Comparison of ENCODE assay signal across 8 mouse cellular contexts in the genomic region with DNA sequence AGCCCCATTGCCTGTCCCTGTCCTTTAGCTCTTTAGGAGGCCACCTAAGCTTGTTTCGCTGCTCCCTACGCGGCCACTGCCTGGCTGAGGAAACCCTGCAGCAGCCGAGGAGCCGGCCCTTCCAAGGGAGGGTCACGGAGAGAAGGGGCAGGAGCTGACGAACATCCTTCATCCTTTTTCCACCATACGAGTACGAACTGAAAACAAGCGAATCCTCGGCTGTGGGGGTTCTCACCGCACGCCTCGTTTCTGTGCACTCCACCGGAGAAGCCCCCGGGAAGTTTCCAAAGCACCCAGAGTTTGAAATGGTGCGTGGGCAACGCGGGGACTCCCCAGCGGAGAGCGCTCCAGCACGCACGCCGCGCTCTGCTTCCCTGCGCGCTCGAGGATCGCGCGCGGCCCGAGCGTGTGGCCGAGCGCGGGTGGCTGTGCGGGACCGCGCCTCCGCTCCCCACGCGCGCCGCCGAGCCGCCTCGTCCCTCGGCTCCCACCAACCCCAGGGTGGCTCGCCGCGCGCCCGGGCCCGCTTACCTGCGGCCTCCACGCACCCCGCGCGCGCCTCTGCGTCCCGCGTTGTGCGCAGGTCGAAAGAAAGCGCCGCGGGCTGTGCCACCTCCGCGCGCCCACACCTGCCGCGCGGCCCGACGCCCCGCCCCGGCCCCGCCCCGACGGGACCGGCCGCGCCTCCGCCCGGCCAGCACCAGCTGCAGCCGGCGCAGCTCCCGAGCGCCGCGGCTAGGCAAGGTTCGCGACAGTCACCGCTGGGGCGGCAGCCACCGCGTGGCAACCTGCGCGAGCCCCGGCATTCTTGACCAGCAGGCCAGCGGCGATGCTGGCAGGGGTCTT. TPM values are rescaled to one million over a fixed set of nuclear protein-coding genes. Genes with fewer than 3 reads are reported as not detected.
DNase-seq lines count a peak whose midpoint lies in the region; ATAC-seq and TF ChIP-seq lines count a peak whose summit lies in the region.

No protein-coding gene starts in this region.

- ATAC-seq in heart, embryonic 12.5 days (ENCODE audit: insufficient number of reproducible peaks, low FRiP score), result peak; percentile 92
- ATAC-seq in kidney, embryonic 16.5 days (ENCODE audit: low FRiP score, low TSS enrichment), result peak; percentile 97
- ATAC-seq in stomach, postnatal 0 days (ENCODE audit: low FRiP score, low TSS enrichment), result peak; percentile 98

- no peak for TF ChIP-seq POLR2A in liver, adult 2 months (IDR thresholded peaks at IDR 0.05; ENCODE audit: extremely low read depth, insufficient read depth, low read length)
- peak; percentile 82 for TF ChIP-seq POLR2A in myocyte (IDR thresholded peaks at IDR 0.05; ENCODE audit: insufficient read length, low read depth)

- no peaks in the 10 kb centered on the region for H3K9me3 ChIP-seq in heart, embryonic 12.5 days (replicated peaks)
- H3K9me3 ChIP-seq in kidney, embryonic 16.5 days (ENCODE audit: low read length), result no peaks in the 10 kb centered on the region
- H3K9me3 ChIP-seq in stomach, postnatal 0 days (ENCODE audit: control insufficient read depth, low read length), result no peaks in the 10 kb centered on the region

- peak overlapping the region; percentile 93 for H3K4me2 ChIP-seq in heart, embryonic 12.5 days
- peak overlapping the region; percentile 92 for H3K4me2 ChIP-seq in kidney, embryonic 16.5 days (replicated peaks; ENCODE audit: low read depth, low read length)
- H3K4me2 ChIP-seq in myocyte (ENCODE audit: low read depth), result peak overlapping the region; percentile 96
- H3K4me2 ChIP-seq in stomach, postnatal 0 days (replicated peaks; ENCODE audit: low read depth), result peak overlapping the region; percentile 81

- H3K27ac ChIP-seq in heart, embryonic 12.5 days (ENCODE audit: poor library complexity, severe bottlenecking), result no peak overlapping the region
- peak overlapping the region; percentile 53; the same call in 1 of the 2 replicates for H3K27ac ChIP-seq in kidney, embryonic 16.5 days (ENCODE audit: low read length)
- H3K27ac ChIP-seq in liver, adult 2 months (replicated peaks; ENCODE audit: insufficient read depth, low read depth, low read length), result peak overlapping the region; percentile 43; the same call in 1 of the 2 replicates
- H3K27ac ChIP-seq in stomach, postnatal 0 days (replicated peaks), result peak overlapping the region; percentile 86

- H3K36me3 ChIP-seq in heart, embryonic 12.5 days, result no peaks in the 10 kb centered on the region
- H3K36me3 ChIP-seq in kidney, embryonic 16.5 days (ENCODE audit: insufficient read depth, low read length), result no peaks in the 10 kb centered on the region
- H3K36me3 ChIP-seq in liver, adult 2 months (ENCODE audit: control insufficient read depth, insufficient read depth, low read length), result no peaks in the 10 kb centered on the region
- no peaks in the 10 kb centered on the region for H3K36me3 ChIP-seq in myocyte (ENCODE audit: control insufficient read depth, insufficient read depth)
- no peaks in the 10 kb centered on the region for H3K36me3 ChIP-seq in stomach, postnatal 0 days (ENCODE audit: control insufficient read depth, insufficient read depth, low read length)

- peak overlapping the region; percentile 75 for H3K9ac ChIP-seq in heart, embryonic 12.5 days
- H3K9ac ChIP-seq in kidney, embryonic 16.5 days (replicated peaks; ENCODE audit: low read length), result peak overlapping the region; percentile 64
- H3K9ac ChIP-seq in liver, adult 2 months (ENCODE audit: low read depth, low read length), result peak overlapping the region; percentile 88
- H3K9ac ChIP-seq in stomach, postnatal 0 days (ENCODE audit: low read length), result peak overlapping the region; percentile 66

- peak; percentile 47 to 49 for DNase-seq in urinary bladder, adult 18-20 months (ENCODE audit: low spot score in 2 of 2)
- DNase-seq in urinary bladder, postnatal 10 days (ENCODE audit: low spot score), result no peak
- peak; percentile 72 for DNase-seq in embryo, embryonic 10 days (ENCODE audit: low spot score)
- no peak for DNase-seq in liver, adult 2 months (ENCODE audit: extremely low read depth, low read depth, low spot score)
- DNase-seq in stomach, postnatal 0 days (ENCODE audit: low spot score), result peak; percentile 90

- H3K4me3 ChIP-seq in heart, embryonic 12.5 days, result peak overlapping the region; percentile 88
- peak overlapping the region; percentile 62 for H3K4me3 ChIP-seq in kidney, embryonic 16.5 days (ENCODE audit: low read length)
- peak overlapping the region; percentile 94 for H3K4me3 ChIP-seq in liver, adult 2 months (ENCODE audit: insufficient read depth, low read depth, low read length)
- H3K4me3 ChIP-seq in myocyte, result peak overlapping the region; percentile 58
- H3K4me3 ChIP-seq in stomach, postnatal 0 days (ENCODE audit: low read depth, low read length), result peak overlapping the region; percentile 62

- TF ChIP-seq EP300 in stomach, postnatal 0 days (optimal IDR thresholded peaks at IDR 0.05), result no peak

- no peaks in the 10 kb centered on the region for H3K4me1 ChIP-seq in heart, embryonic 12.5 days (replicated peaks)
- H3K4me1 ChIP-seq in kidney, embryonic 16.5 days (ENCODE audit: insufficient read depth, low read length), result 0 out of 2 replicates have a peak, but pooled peaks cover 5% of the 10 kb centered on the region
- no peaks in the 10 kb centered on the region; the same call in 1 of the 2 replicates for H3K4me1 ChIP-seq in liver, adult 2 months (ENCODE audit: control insufficient read depth, insufficient read depth, low read length)
- H3K4me1 ChIP-seq in stomach, postnatal 0 days (replicated peaks; ENCODE audit: control insufficient read depth, insufficient read depth), result no peaks in the 10 kb centered on the region

- peak; percentile 49 for TF ChIP-seq CTCF in liver, adult 2 months (IDR thresholded peaks at IDR 0.05; ENCODE audit: low read depth, low read length)
- peak; percentile 40 for TF ChIP-seq CTCF in stomach, postnatal 0 days (IDR thresholded peaks at IDR 0.05; ENCODE audit: low read depth)

- H3K27me3 ChIP-seq in heart, embryonic 12.5 days (replicated peaks), result peaks cover 17% of the 10 kb centered on the region
- peaks cover 65% of the 10 kb centered on the region for H3K27me3 ChIP-seq in kidney, embryonic 16.5 days (ENCODE audit: insufficient read depth, low read length)
- H3K27me3 ChIP-seq in liver, adult 2 months (ENCODE audit: control insufficient read depth, insufficient read depth, low read length), result peaks cover 5% of the 10 kb centered on the region; the same call in 1 of the 2 replicates
- no peaks in the 10 kb centered on the region for H3K27me3 ChIP-seq in myocyte (ENCODE audit: control insufficient read depth, insufficient read depth, insufficient read length)
- H3K27me3 ChIP-seq in stomach, postnatal 0 days (ENCODE audit: control insufficient read depth, insufficient read depth, low read length), result no peaks in the 10 kb centered on the region; the same call in 1 of the 2 replicates

- WGBS in heart, embryonic 12.5 days, result under 1% methylated on average over 103 of the region's 104 CpGs
- under 1% methylated on average over 101 of the region's 104 CpGs for WGBS in kidney, embryonic 16.5 days
- under 1% methylated on average over 103 of the region's 104 CpGs for WGBS in liver, adult 2 months
- under 1% methylated on average over 80 of the region's 104 CpGs for WGBS in stomach, postnatal 0 days

- H3ac ChIP-seq in myocyte (ENCODE audit: control insufficient read depth, insufficient read length), result peak overlapping the region; percentile 62

- H3K79me2 ChIP-seq in liver, adult 2 months (ENCODE audit: control insufficient read depth, insufficient read depth, low read length), result no peaks in the 10 kb centered on the region; the same call in 1 of the 2 replicates
- peaks cover 97% of the 10 kb centered on the region for H3K79me2 ChIP-seq in myocyte (ENCODE audit: control insufficient read depth, insufficient read depth)

TF ChIP-seq in myocyte, 11 proteins besides CTCF, POLR2A, EP300 and RAD21:
- TF ChIP-seq USF1 (IDR thresholded peaks at IDR 0.05; ENCODE audit: low read depth) (no peak), REST (IDR thresholded peaks at IDR 0.05; ENCODE audit: insufficient read depth, insufficient read length) (no peak), E2F4 (IDR thresholded peaks at IDR 0.05; ENCODE audit: insufficient read depth) (no peak), CEBPB (IDR thresholded peaks at IDR 0.05; ENCODE audit: insufficient read depth, poor library complexity, severe bottlenecking) (no peak), MYOD1 (IDR thresholded peaks at IDR 0.05; ENCODE audit: control insufficient read depth in 1 of 3, insufficient read length in 2 of 3, low read depth in 2 of 3) (peak in 2 of 3 experiments; percentile 46 to 89), TCF3 (IDR thresholded peaks at IDR 0.05; ENCODE audit: insufficient read length, low read depth) (peak; percentile 40), MYOG (IDR thresholded peaks at IDR 0.05; ENCODE audit: control insufficient read depth in 1 of 3, insufficient read depth in 1 of 3, insufficient read length in 2 of 3, low read depth in 2 of 3) (peak in 2 of 3 experiments; percentile 78 to 85)
TF ChIP-seq in myocyte: peak in this region for 3.

RNA-seq across cellular contexts. Expression of gene Ifne, which starts 58.1 kb away (rescaled TPM):
- not detected in 2 replicates for polyA plus RNA-seq in heart, embryonic 12.5 days (2016; fragmentation: Nextera tagmentation; extraction: Ambion mirVana)
- not detected in 2 replicates for polyA plus RNA-seq in kidney, embryonic 16.5 days (2015; fragmentation: Nextera tagmentation; extraction: Ambion mirVana)
- total RNA-seq in liver, adult 2 months (2014; rRNA removed), result not detected in 2 replicates
- not detected in 2 replicates for polyA plus RNA-seq in liver, adult 2 months (2012; rRNA removed)
- not detected for polyA plus RNA-seq in myocyte (2012; fragmentation: generic; extraction: Trizol)
- 0.85 and 1.1 TPM in 2 replicates for polyA plus RNA-seq in stomach, postnatal 0 days (2015; fragmentation: Nextera tagmentation; extraction: Ambion mirVana)

Comparison
In these comparisons a context has a peak if more than half of its experiments do, and no peak if none do; other contexts are left out.
1. DNase-seq: peak in urinary bladder, adult 18-20 months (2 of 2), embryo, embryonic 10 days (single experiment) and stomach, postnatal 0 days (single experiment); none in urinary bladder, postnatal 10 days (single experiment) and liver, adult 2 months (single experiment).
2. Peak in every context shown above with its lines, with median percentiles within 50 percentile points of each other: ATAC-seq, H3K4me2 ChIP-seq, H3K4me3 ChIP-seq and H3K9ac ChIP-seq.